Mouse (Mus musculus) ovary, postnatal 10 days (tissue): ENCODE results near the gene Hbp1.

Experiments used
- DNase-seq: peaks from one replicate; pipeline ENCODE4 v3.0.0; 2022; ENCODE audit warnings: low spot score

Hbp1 gene

GRCm38 (mm10) chr12:31905696-31906551 is 44.4 kb downstream of the Hbp1 start:
- DNase-seq: no peak

GRCm38 (mm10) chr12:31900391-31900914 is 49.9 kb downstream of the Hbp1 start:
- DNase-seq: no peak

- DNase-seq: no peak
Observed at GRCm38 (mm10) chr12:31897456-31897855, 52.9 kb downstream of the Hbp1 start.

GRCm38 (mm10) chr12:31896986-31897385 is 53.3 kb downstream of the Hbp1 start:
- DNase-seq: no peak

- DNase-seq: no peak
Observed at GRCm38 (mm10) chr12:31896295-31896694, 54.0 kb downstream of the Hbp1 start.

- DNase-seq: no peak
Observed at GRCm38 (mm10) chr12:31895888-31896287, 54.4 kb downstream of the Hbp1 start.

- no peak for DNase-seq
Observed at GRCm38 (mm10) chr12:31895095-31895734, 55.1 kb downstream of the Hbp1 start.

- no peak for DNase-seq
Observed at GRCm38 (mm10) chr12:31892771-31893170, 57.6 kb downstream of the Hbp1 start.

- DNase-seq: no peak
Observed at GRCm38 (mm10) chr12:31892079-31892478, 58.3 kb downstream of the Hbp1 start.

- no peak for DNase-seq
Observed at GRCm38 (mm10) chr12:31890685-31891084, 59.6 kb downstream of the Hbp1 start.

- DNase-seq: no peak
Observed at GRCm38 (mm10) chr12:31885844-31886606, 64.3 kb downstream of the Hbp1 start.

- no peak for DNase-seq
Observed at GRCm38 (mm10) chr12:31885084-31885483, 65.3 kb downstream of the Hbp1 start.

GRCm38 (mm10) chr12:31884365-31884764 is 66.0 kb downstream of the Hbp1 start:
- no peak for DNase-seq

GRCm38 (mm10) chr12:31882736-31883135 is 67.6 kb downstream of the Hbp1 start:
- no peak for DNase-seq

- DNase-seq: no peak
Observed at GRCm38 (mm10) chr12:31876775-31877174, 73.6 kb downstream of the Hbp1 start.
